Mouse (Mus musculus): ENCODE measurements around the gene Zfp599.

DNA sequence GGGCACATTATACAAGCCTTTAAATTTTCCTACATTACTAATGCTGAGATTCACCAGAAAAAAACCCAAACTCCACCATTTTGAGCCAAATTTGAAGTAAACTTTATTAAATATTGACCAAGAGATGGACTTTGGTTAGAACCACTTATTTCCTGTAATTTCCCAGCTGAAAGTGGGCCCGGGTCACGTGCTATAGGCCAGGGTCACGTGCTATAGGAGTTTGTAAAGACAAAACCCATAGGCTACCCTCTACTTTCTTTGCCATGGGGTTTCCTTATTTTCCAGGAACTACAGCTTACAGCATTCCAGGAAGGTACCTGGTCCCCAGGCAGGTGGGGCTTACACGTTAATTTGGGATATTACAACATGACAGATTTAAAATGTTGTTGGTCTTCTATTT is 35.6 kb downstream of the Zfp599 start:
- TF ChIP-seq CTCF (IDR thresholded peaks at IDR 0.05; ENCODE audit: low read depth) = no peak
- no peak for TF ChIP-seq EP300 (IDR thresholded peaks at IDR 0.05; ENCODE audit: low read depth)
